Mouse (Mus musculus): ENCODE data around the gene Gabrr3.

DNA sequence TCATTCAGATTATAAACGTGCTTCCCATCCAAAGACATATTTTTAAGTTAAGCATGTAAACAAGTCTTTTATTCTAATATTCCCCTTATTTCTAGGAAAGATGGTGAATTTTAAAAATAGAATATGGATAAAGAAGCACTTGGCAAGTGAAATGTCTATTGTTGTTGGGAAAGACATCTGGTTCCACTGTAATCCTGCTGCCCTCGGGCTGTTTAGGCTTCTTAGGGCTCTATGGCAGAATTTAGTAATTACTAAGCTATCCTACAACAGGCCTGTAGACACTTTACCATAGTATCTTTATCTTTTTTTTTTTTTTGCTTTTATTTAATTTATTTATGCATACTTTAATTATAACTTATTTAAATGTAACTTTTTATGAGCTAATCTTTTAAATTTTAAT, 2.7 kb downstream of the Gabrr3 start:
- TF ChIP-seq CTCF (IDR thresholded peaks at IDR 0.05; ENCODE audit: low read depth) = no peak
- no peak for TF ChIP-seq EP300 (IDR thresholded peaks at IDR 0.05; ENCODE audit: low read depth)

Data from heart, postnatal 0 days (tissue).